Mouse (Mus musculus) forebrain, embryonic 10.5 days (tissue): ENCODE data around the gene Snx22. TPM values are rescaled to one million over a fixed set of nuclear protein-coding genes. Genes with fewer than 3 reads are reported as not detected.

Source experiments
- DNase-seq: peaks from one replicate; pipeline ENCODE4 v3.0.0-alpha.2; 2017; ENCODE audit warnings: low spot score; ENCODE audit errors: extremely low spot score
- H3K27ac ChIP-seq: fragments of 300-500 bp; sonication (generic); 2 replicates; pipeline ENCODE4 v1.5.1; 2016; ENCODE audit warnings: mild to moderate bottlenecking
- H3K27me3 ChIP-seq: fragments of 300-500 bp; sonication (generic); 2 replicates; pipeline ENCODE4 v1.6.1; 2016; ENCODE audit warnings: mild to moderate bottlenecking; ENCODE audit not compliant: poor library complexity, severe bottlenecking
- H3K36me3 ChIP-seq: fragments of 300-500 bp; sonication (generic); replicated peaks from 2 replicates; pipeline ENCODE4 v1.6.1; 2016; ENCODE audit warnings: mild to moderate bottlenecking, moderate library complexity
- H3K4me1 ChIP-seq: fragments of 300-500 bp; sonication (generic); 2 replicates; pipeline ENCODE4 v1.6.1; 2016
- H3K4me3 ChIP-seq: fragments of 300-500 bp; sonication (generic); 2 replicates; pipeline ENCODE4 v1.5.1; 2016; ENCODE audit warnings: mild to moderate bottlenecking, moderate library complexity
- H3K9me3 ChIP-seq: fragments of 300-500 bp; sonication (generic); 2 replicates; pipeline ENCODE4 v1.6.1; 2016; ENCODE audit warnings: mild to moderate bottlenecking, moderate library complexity
- WGBS: fragments of 180-500 bp; shearing (Covaris S2); methylation state at CpG from one replicate; pipeline ENCODE4 v1.1.7; 2016; 5-methylcytosine and 5-hydroxymethylcytosine counted together
- polyA plus RNA-seq: library from polyadenylated mRNA; unstranded; fragments of >200 nt; fragmentation: Nextera tagmentation; extraction: Ambion mirVana; gene quantifications from 2 replicates; pipeline ENCODE4 v1.2.1, GENCODE M21; 2016

The Snx22 gene
- polyA plus RNA-seq, 1 experiment from 2014 or later, result 2.6 TPM

DNA sequence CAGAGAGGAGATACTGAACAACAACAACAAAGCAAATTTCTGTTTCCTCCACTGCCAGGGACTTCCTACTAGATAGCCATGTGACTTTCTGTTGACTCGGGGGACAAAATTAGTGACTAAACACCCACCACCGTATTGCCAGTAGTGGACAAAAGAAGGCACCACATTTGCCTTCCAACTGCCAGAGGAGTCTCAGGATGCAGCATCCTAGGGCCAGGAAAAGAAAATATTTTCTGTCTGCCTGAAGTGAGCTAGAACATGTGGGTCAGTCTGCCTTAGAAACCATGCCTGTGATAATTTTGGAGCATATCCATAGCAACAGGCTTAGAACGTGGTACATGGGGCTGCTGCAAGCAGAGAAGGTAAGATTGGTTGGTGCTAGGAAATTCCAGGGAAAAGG is 28.7 kb downstream of the Snx22 start:
- Histone ChIP-seq H3K27ac (no peak overlapping the region), H3K4me3 (no peak overlapping the region), H3K36me3 (peaks cover 46% of the 10 kb centered on the region), H3K9me3 (no peaks in the 10 kb centered on the region), H3K4me1 (no peaks in the 10 kb centered on the region), H3K27me3 (no peaks in the 10 kb centered on the region)
- 91% methylated on average over 3 of the region's 3 CpGs for WGBS
- DNase-seq, result no peak

- no peak for DNase-seq
- no peaks in the 10 kb centered on the region for H3K9me3 ChIP-seq
- peaks cover 54% of the 10 kb centered on the region for H3K36me3 ChIP-seq
- H3K27ac ChIP-seq, result no peak overlapping the region
- WGBS, result 78% methylated on average over 4 of the region's 4 CpGs
- H3K4me3 ChIP-seq, result no peak overlapping the region
- no peaks in the 10 kb centered on the region for H3K27me3 ChIP-seq
- H3K4me1 ChIP-seq, result no peaks in the 10 kb centered on the region
Measured at GRCm38 (mm10) chr9:66039290-66039689, 30.2 kb downstream of the Snx22 start.

DNA sequence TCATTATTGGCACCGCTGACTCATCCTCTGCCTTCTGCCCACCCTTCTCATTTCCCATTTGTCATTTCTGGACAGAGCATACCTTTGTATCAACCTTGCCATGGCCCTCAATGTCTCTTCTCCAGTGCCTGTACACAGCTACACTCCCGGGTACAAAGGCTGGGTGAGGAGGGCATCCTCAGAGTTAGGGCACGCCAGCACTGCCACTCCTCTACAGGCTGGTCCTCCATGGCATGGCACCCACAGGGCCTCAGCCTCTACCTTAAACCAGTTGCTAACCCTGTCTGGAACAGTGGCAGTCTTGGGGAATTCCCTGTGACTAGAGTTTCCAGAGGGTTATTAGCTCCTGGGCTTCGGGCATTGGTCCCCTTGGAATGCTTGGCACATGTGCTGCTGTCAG is 30.9 kb downstream of the Snx22 start:
- Histone ChIP-seq H3K27ac (no peak overlapping the region), H3K4me3 (no peak overlapping the region), H3K9me3 (no peaks in the 10 kb centered on the region), H3K36me3 (peaks cover 54% of the 10 kb centered on the region), H3K4me1 (no peaks in the 10 kb centered on the region), H3K27me3 (no peaks in the 10 kb centered on the region)
- WGBS, result 95% methylated on average over 4 of the region's 4 CpGs
- DNase-seq, result no peak

DNA sequence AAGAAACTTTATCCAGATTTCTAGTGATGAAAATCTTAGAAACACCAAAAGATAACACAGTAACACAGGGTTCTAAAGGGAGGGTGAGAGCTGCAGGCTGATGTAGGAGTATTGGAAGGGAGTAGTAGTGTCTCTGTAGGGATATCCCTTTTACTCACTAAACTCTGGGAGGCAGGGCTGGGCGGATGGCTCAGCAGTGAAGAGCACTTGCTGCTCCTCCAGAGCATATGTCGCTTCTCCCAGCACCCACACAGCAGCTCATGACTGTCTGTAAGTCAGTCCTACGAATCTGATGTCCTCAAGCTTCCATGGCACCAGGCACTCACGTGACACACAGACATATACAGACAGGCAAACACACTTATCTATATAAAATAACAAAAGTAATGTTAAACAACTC is 31.4 kb downstream of the Snx22 start:
- no peak for DNase-seq
- no peaks in the 10 kb centered on the region for H3K4me1 ChIP-seq
- whole genome bisulfite sequencing, result 91% methylated on average over 4 of the region's 4 CpGs
- no peak overlapping the region for H3K4me3 ChIP-seq
- H3K27me3 ChIP-seq, result no peaks in the 10 kb centered on the region
- no peaks in the 10 kb centered on the region for H3K9me3 ChIP-seq
- peaks cover 56% of the 10 kb centered on the region for H3K36me3 ChIP-seq
- no peak overlapping the region for H3K27ac ChIP-seq

GRCm38 (mm10) chr9:66020601-66021000 is 48.9 kb downstream of the Snx22 start:
- DNase-seq, result no peak
- no peaks in the 10 kb centered on the region for H3K4me1 ChIP-seq
- H3K27ac ChIP-seq, result no peak overlapping the region
- H3K4me3 ChIP-seq, result no peak overlapping the region
- peaks cover 33% of the 10 kb centered on the region for H3K36me3 ChIP-seq
- H3K9me3 ChIP-seq, result no peaks in the 10 kb centered on the region
- no peaks in the 10 kb centered on the region for H3K27me3 ChIP-seq

Other genes starting within 250 kb of the Snx22 start
- 8.2 and 8.3 TPM in 2 replicates for gene Zfp609, start 242.2 kb downstream of the Snx22 start, polyA plus RNA-seq
- 339 and 372 TPM in 2 replicates for gene Pclaf, start 179.5 kb downstream of the Snx22 start, polyA plus RNA-seq
- 32.5 and 34.5 TPM in 2 replicates for gene Trip4, start 160.9 kb downstream of the Snx22 start, polyA plus RNA-seq
- 16.7 and 18.2 TPM in 2 replicates for gene Csnk1g1, start 160.8 kb downstream of the Snx22 start, polyA plus RNA-seq
- 445 and 454 TPM in 2 replicates for gene Ppib, start 9.5 kb downstream of the Snx22 start, polyA plus RNA-seq
- 136 and 140 TPM in 2 replicates for gene Snx1, start 56.9 kb upstream of the Snx22 start, polyA plus RNA-seq
- 166 and 168 TPM in 2 replicates for gene Ciao2a, start 56.9 kb upstream of the Snx22 start, polyA plus RNA-seq
- gene Dapk2, start 88.5 kb upstream of the Snx22 start, polyA plus RNA-seq, result 7.6 and 8.9 TPM in 2 replicates